Comparison of ENCODE assay signal across 8 mouse cellular contexts in the genomic region with DNA sequence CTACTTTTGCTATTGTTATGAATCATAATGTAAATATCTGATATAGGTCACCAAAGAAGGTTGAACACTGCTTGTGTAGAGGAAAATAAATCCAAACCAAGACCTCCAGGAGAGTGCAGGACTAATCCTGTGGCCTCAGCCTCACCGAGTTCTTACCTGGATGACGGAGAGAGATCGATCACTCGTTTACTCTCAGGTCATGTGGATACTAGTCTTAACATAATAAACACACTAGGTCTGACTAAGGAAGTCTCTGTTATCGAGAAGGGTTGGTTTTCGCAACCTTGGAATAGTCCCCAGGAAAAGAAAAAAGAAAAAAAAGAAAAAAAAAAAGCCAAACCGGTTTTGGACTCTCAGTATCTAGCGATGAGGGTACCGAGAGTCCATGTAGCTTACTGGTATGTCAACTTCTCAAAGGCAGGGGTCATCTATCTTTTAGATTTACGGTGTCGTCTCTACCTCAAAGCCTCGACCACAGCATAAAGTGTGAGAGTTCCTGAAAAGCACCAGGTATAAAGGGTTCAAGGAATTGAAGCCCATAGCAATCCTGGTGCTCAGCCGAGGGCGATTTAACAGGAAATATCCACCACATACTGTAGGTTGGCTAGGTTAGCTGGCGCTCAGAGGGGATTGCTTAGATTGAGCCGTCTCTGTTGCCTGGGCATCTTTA. TPM values are rescaled to one million over a fixed set of nuclear protein-coding genes. Genes with fewer than 3 reads are reported as not detected.
DNase-seq lines count a peak whose midpoint lies in the region; ATAC-seq and TF ChIP-seq lines count a peak whose summit lies in the region.

No protein-coding gene starts in this region.

- H3K9ac ChIP-seq in heart, embryonic 11.5 days (ENCODE audit: low read depth, low read length): peak overlapping the region; percentile 73
- peak overlapping the region; percentile 29 for H3K9ac ChIP-seq in ES-Bruce4 (ENCODE audit: low read depth, poor library complexity, severe bottlenecking)
- H3K9ac ChIP-seq in heart, postnatal 0 days (replicated peaks; ENCODE audit: low read depth, low read length): peak overlapping the region; percentile 55

- WGBS in heart, embryonic 11.5 days (ENCODE audit: insufficient replicate concordance): 42% methylated on average over 16 of the region's 16 CpGs
- 34% methylated on average over 16 of the region's 16 CpGs for WGBS in heart, postnatal 0 days
- 34% methylated on average over 16 of the region's 16 CpGs for WGBS in macrophage (ENCODE audit: missing documents)

- H3K27ac ChIP-seq in heart, embryonic 11.5 days (ENCODE audit: low read depth, low read length): 0 out of 2 replicates have a peak overlapping the region, but pooled peaks have one; percentile 59
- H3K27ac ChIP-seq in ES-Bruce4 (ENCODE audit: insufficient read depth, low read length) (no peak overlapping the region), macrophage (peak overlapping the region; percentile 63)
- peak overlapping the region; percentile 87 for H3K27ac ChIP-seq in heart, postnatal 0 days (ENCODE audit: low read depth)

- H3K27me3 ChIP-seq in heart, embryonic 11.5 days (ENCODE audit: control insufficient read depth, insufficient read depth, low read length): no peaks in the 10 kb centered on the region
- H3K27me3 ChIP-seq in ES-Bruce4 (ENCODE audit: control insufficient read depth, insufficient read depth, low read length, poor library complexity, severe bottlenecking): no peaks in the 10 kb centered on the region
- H3K27me3 ChIP-seq in heart, postnatal 0 days (ENCODE audit: control insufficient read depth, insufficient read depth, low read length): no peaks in the 10 kb centered on the region

- H3K4me3 ChIP-seq in heart, embryonic 11.5 days (ENCODE audit: low read depth, low read length): peak overlapping the region; percentile 46
- H3K4me3 ChIP-seq in ES-Bruce4 (ENCODE audit: low read depth, low read length) (peak overlapping the region; percentile 63), macrophage (ENCODE audit: inconsistent target) (peak overlapping the region; percentile 51)
- H3K4me3 ChIP-seq in heart, postnatal 0 days (ENCODE audit: low read depth, low read length): peak overlapping the region; percentile 50

- no peak for TF ChIP-seq POLR2A in ES-Bruce4 (IDR thresholded peaks at IDR 0.05; ENCODE audit: insufficient read depth, low read length)

- TF ChIP-seq CTCF in ES-Bruce4 (IDR thresholded peaks at IDR 0.05; ENCODE audit: low read depth, low read length): no peak
- TF ChIP-seq CTCF in heart, postnatal 0 days (IDR thresholded peaks at IDR 0.05; ENCODE audit: low read depth): no peak

- H3K4me2 ChIP-seq in heart, embryonic 11.5 days: peak overlapping the region; percentile 73
- H3K4me2 ChIP-seq in heart, postnatal 0 days (ENCODE audit: low read depth, low read length): peak overlapping the region; percentile 62

- H3K79me2 ChIP-seq in macrophage (ENCODE audit: inconsistent target): no peaks in the 10 kb centered on the region; the same call in 1 of the 2 replicates

- H3K36me3 ChIP-seq in heart, embryonic 11.5 days (ENCODE audit: control insufficient read depth, insufficient read depth, low read length): no peaks in the 10 kb centered on the region
- no peaks in the 10 kb centered on the region for H3K36me3 ChIP-seq in ES-Bruce4 (ENCODE audit: control insufficient read depth, insufficient read depth, low read length, poor library complexity, severe bottlenecking)
- no peaks in the 10 kb centered on the region for H3K36me3 ChIP-seq in heart, postnatal 0 days (replicated peaks; ENCODE audit: control insufficient read depth, insufficient read depth, low read length)
- no peaks in the 10 kb centered on the region for H3K36me3 ChIP-seq in macrophage (ENCODE audit: inconsistent target)

- no peak for DNase-seq in heart, adult 8-10 months (ENCODE audit: low spot score)
- DNase-seq in heart, postnatal 0 days (ENCODE audit: low spot score): no peak
- no peak for DNase-seq in natural killer cell, adult 2 months (ENCODE audit: low spot score in 2 of 2)
- DNase-seq in thymus, postnatal 0 days (ENCODE audit: low spot score): no peak
- no peak for DNase-seq in ovary, postnatal 36 days (ENCODE audit: low spot score)

- no peaks in the 10 kb centered on the region; the same call in 1 of the 2 replicates for H3K4me1 ChIP-seq in heart, embryonic 11.5 days (ENCODE audit: control insufficient read depth, insufficient read depth, low read length)
- no peaks in the 10 kb centered on the region for H3K4me1 ChIP-seq in ES-Bruce4 (ENCODE audit: control insufficient read depth, insufficient read depth, low read length)
- H3K4me1 ChIP-seq in heart, postnatal 0 days (ENCODE audit: control insufficient read depth, insufficient read depth): peaks cover 6% of the 10 kb centered on the region; the same call in 1 of the 2 replicates

- ATAC-seq in heart, embryonic 11.5 days (replicated peaks; ENCODE audit: insufficient number of reproducible peaks, low FRiP score, low TSS enrichment): peak; percentile 57
- peak; percentile 26 for ATAC-seq in heart, postnatal 0 days (ENCODE audit: insufficient read depth, low read depth)

- TF ChIP-seq EP300 in ES-Bruce4 (IDR thresholded peaks at IDR 0.05; ENCODE audit: insufficient read depth, low read depth, low read length): no peak
- TF ChIP-seq EP300 in heart, postnatal 0 days (IDR thresholded peaks at IDR 0.05; ENCODE audit: low read depth): no peak

- no peaks in the 10 kb centered on the region for H3K9me3 ChIP-seq in heart, embryonic 11.5 days (replicated peaks; ENCODE audit: control insufficient read depth, low read length)
- H3K9me3 ChIP-seq in ES-Bruce4 (replicated peaks; ENCODE audit: control insufficient read depth, insufficient read depth, low read length, poor library complexity, severe bottlenecking): no peaks in the 10 kb centered on the region
- H3K9me3 ChIP-seq in heart, postnatal 0 days (replicated peaks; ENCODE audit: control insufficient read depth, low read length): no peaks in the 10 kb centered on the region

RNA-seq across cellular contexts. Expression of a gene that starts 0.5 kb away (rescaled TPM):
- polyA plus RNA-seq in heart, embryonic 11.5 days (2014; fragmentation: Nextera tagmentation; extraction: Ambion mirVana): 5.0 and 5.9 TPM in 2 replicates
- total RNA-seq in heart, adult 8-10 months (2022): 10 to 100 TPM in 1 of 4 experiments, 1 to 10 TPM in 3; 8.2 to 12.0 (median 9.5) TPM
- 22.0 and 22.2 TPM in 2 replicates for polyA plus RNA-seq in ES-Bruce4 (2011; ENCODE audit: insufficient read depth, insufficient read length, low read depth, missing spikeins)
- 2.7 and 7.8 TPM in 2 replicates for total RNA-seq in heart, postnatal 0 days (2014; rRNA removed; ENCODE audit: low replicate concordance)
- polyA plus RNA-seq in heart, postnatal 0 days (2015; fragmentation: Nextera tagmentation; extraction: Ambion mirVana): 3.5 and 3.9 TPM in 2 replicates
- 100 to 1,000 TPM in 21 of 26 experiments, 10 to 100 TPM in 5; 48.8 to 146 (median 117) TPM for total RNA-seq in macrophage (2018; cell fraction: chromatin; rRNA removed)
- total RNA-seq in macrophage (2018; cell fraction: cytosol; rRNA removed): 10 to 100 TPM; 16.6 to 29.1 (median 20.3) TPM
- total RNA-seq in macrophage (2018; cell fraction: nucleus; rRNA removed): 100 to 1,000 TPM in 1 of 26 experiments, 10 to 100 TPM in 25; 27.4 to 100 (median 59.3) TPM
- polyA plus RNA-seq in macrophage (2018): 15.2 to 21.1 TPM (median 15.7 TPM) in 3 replicates
- polyA plus RNA-seq in thymus, postnatal 0 days (2015; fragmentation: Nextera tagmentation; extraction: Ambion mirVana): 4.7 TPM in 2 replicates
